Mouse (Mus musculus): ENCODE measurements around the gene Actr6. TPM values are rescaled to one million over a fixed set of nuclear protein-coding genes. Genes with fewer than 3 reads are reported as not detected.

The Actr6 gene
- polyA plus RNA-seq (2012; rRNA removed) = 7.4 and 9.0 TPM in 2 replicates

DNA sequence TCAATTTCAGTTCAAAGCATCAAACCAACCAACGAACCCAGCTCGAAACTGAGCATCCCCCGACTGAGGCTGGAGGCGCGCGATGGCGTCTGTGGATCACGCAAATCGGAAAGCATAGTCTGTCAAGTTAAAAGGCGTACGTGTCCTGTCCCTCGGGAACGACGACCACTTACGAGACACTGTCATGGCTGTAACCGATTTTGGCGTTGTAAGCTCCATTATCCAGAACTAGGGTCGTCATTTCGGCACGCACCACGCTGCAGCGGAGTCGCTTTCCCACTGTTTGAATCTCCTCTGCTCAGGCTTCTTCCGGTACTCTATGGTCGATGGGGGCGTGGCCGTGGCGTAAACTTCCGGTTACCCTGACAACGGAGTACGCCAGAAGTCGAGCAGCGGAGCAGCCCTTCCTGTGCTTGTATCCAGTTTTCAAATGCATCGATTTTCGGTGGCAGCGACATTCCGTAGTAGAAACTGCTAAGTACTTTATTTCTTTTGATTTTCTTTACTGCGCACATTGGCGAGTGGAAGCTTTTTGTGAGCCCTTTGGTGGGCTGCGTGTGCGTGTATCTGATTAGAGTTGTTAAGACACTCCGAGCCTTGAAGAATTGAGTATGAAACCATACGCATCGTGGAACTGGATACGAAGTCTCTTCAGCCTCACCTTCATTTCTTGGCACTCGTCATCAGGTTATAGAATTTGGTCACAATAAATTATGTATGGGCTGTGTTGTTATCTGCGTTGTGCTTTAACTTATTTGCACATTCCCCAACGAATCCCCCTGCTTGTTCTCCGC, at the start of gene Actr6:
Gene Actr6, minus strand, starts transcription at position 295 of the 794 bp plus-strand sequence.
- H3K36me3 ChIP-seq (ENCODE audit: control insufficient read depth, insufficient read depth, low read length) = no peaks in the 10 kb centered on the region; the same call in 1 of the 2 replicates
- H3K4me3 ChIP-seq (ENCODE audit: control insufficient read depth, low read depth, low read length) = peak within 1 kb of the TSS; percentile 94
- peak; percentile 98 for TF ChIP-seq POLR2A (IDR thresholded peaks at IDR 0.05; ENCODE audit: control insufficient read depth, low read depth, low read length)
- no peak for TF ChIP-seq CTCF (IDR thresholded peaks at IDR 0.05; ENCODE audit: control insufficient read depth, insufficient read depth, insufficient replicate concordance, low read depth, low read length)
- H3K4me1 ChIP-seq (ENCODE audit: control insufficient read depth, insufficient read depth, low read length) = peaks cover 3% of the 10 kb centered on the region; the same call in 1 of the 2 replicates
- H3K27me3 ChIP-seq (ENCODE audit: control insufficient read depth, insufficient read depth, low read length) = no peaks in the 10 kb centered on the region
- H3K27ac ChIP-seq (ENCODE audit: control insufficient read depth, insufficient read depth, low read depth, low read length) = peak within 1 kb of the TSS; percentile 82

DNA sequence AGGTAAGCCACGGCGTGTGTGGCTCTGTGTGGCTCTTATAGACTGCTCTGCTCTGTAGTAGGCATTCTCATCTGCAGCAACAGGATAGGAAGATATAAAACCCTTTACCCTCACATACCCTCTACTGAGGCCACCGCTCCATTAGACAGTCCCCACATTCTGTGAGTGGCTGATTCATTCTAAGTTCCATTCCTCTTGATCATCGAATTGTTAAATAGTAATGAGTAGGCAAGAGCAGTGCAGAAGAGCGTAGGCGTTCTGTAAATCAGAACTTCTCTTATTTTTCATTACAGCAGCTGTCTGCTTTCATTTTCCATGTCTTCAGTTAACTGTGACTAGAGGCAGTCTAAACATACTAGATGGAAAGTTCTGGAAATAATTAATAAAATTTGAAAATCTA, 43.9 kb upstream of the Actr6 start:
- TF ChIP-seq POLR2A (IDR thresholded peaks at IDR 0.05; ENCODE audit: control insufficient read depth, low read depth, low read length) (no peak), CTCF (IDR thresholded peaks at IDR 0.05; ENCODE audit: control insufficient read depth, insufficient read depth, insufficient replicate concordance, low read depth, low read length) (no peak)
- Histone ChIP-seq H3K4me1 (ENCODE audit: control insufficient read depth, insufficient read depth, low read length) (no peaks in the 10 kb centered on the region), H3K4me3 (ENCODE audit: control insufficient read depth, low read depth, low read length) (no peak overlapping the region), H3K27me3 (ENCODE audit: control insufficient read depth, insufficient read depth, low read length) (no peaks in the 10 kb centered on the region), H3K36me3 (ENCODE audit: control insufficient read depth, insufficient read depth, low read length) (no peaks in the 10 kb centered on the region; the same call in 1 of the 2 replicates), H3K27ac (ENCODE audit: control insufficient read depth, insufficient read depth, low read depth, low read length) (no peak overlapping the region)

DNA sequence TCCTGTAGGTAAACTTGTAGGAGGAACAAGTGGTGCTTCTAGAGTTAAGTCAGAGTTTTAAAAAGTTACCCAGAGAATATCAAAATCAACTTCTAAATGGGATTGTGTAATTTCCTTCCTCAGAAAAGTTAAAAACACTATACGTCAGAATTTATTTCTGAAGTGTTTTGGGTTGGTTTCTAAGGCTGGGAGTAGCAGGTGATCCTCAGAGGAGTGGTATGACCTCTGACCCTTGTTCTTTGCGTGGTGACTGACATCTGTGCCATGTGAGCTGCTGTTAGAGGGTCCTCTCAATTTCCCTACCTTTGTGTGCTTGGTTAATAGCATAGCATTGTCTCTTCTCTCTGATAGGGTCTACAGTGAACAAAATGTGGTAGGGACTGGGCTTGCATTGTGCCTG, 39.8 kb upstream of the Actr6 start:
- Histone ChIP-seq H3K4me1 (ENCODE audit: control insufficient read depth, insufficient read depth, low read length) (no peaks in the 10 kb centered on the region; the same call in 1 of the 2 replicates), H3K27ac (ENCODE audit: control insufficient read depth, insufficient read depth, low read depth, low read length) (no peak overlapping the region)

DNA sequence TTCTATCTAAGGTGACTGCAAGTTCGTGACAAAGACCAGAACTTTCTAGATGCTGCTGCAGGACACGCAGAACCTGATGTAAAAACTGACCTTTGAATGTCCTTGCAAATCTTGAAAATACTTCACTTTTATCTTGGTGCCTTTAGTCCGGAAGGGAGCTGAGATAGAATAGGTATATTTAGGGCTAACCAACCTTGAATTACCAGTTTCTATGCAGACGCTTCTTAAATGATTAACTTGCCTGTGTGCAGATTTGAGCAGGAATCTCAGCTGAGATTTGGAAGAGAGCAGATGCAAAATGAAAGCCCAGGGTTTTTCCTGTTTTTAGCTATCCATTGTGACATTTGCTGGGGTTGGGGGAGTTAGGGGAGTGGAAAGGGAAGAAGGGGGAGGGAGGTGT, 37.0 kb upstream of the Actr6 start:
- Histone ChIP-seq H3K36me3 (ENCODE audit: control insufficient read depth, insufficient read depth, low read length) (no peaks in the 10 kb centered on the region), H3K27ac (ENCODE audit: control insufficient read depth, insufficient read depth, low read depth, low read length) (no peak overlapping the region), H3K27me3 (ENCODE audit: control insufficient read depth, insufficient read depth, low read length) (no peaks in the 10 kb centered on the region), H3K4me1 (ENCODE audit: control insufficient read depth, insufficient read depth, low read length) (no peaks in the 10 kb centered on the region; the same call in 1 of the 2 replicates), H3K4me3 (ENCODE audit: control insufficient read depth, low read depth, low read length) (no peak overlapping the region)
- no peak for TF ChIP-seq CTCF (IDR thresholded peaks at IDR 0.05; ENCODE audit: control insufficient read depth, insufficient read depth, insufficient replicate concordance, low read depth, low read length)
- no peak for TF ChIP-seq POLR2A (IDR thresholded peaks at IDR 0.05; ENCODE audit: control insufficient read depth, low read depth, low read length)

More for the DNA sequence above, 39.8 kb upstream of the Actr6 start:
- H3K4me3 ChIP-seq (ENCODE audit: control insufficient read depth, low read depth, low read length) = no peak overlapping the region
- H3K36me3 ChIP-seq (ENCODE audit: control insufficient read depth, insufficient read depth, low read length) = no peaks in the 10 kb centered on the region
- H3K27me3 ChIP-seq (ENCODE audit: control insufficient read depth, insufficient read depth, low read length) = no peaks in the 10 kb centered on the region
- no peak for TF ChIP-seq CTCF (IDR thresholded peaks at IDR 0.05; ENCODE audit: control insufficient read depth, insufficient read depth, insufficient replicate concordance, low read depth, low read length)
- no peak for TF ChIP-seq POLR2A (IDR thresholded peaks at IDR 0.05; ENCODE audit: control insufficient read depth, low read depth, low read length)

DNA sequence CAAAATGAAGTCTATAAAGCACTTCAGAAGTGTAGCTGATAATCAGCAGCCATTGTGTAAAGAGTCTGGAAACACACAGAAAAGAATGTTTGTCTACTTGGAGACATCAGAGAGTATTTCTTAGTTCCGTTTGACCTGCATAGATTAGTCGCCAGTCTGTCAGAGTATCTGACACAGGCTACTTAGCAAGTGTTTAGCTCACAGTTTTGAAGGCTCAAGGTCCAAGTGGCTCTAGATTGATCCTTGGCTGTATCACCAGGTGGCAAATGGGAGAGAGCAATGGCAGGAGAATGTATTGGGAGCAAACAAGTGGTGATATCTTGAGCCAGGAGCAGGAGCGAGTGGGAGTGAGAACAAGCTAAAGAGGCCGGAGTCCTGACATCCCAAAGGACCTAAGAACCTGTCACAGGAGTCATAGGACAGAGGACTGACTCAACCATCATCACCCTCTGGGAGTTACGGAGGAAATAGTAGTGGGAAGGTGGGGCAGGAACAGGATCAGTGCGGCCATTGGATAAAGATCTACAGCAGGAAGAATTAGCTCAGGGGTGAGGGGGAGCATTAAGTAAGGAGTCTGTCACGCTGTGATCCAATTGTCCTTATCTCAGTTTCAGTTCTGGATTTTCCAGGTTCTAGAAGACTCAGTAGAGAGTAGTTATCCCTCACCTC, 36.4 kb upstream of the Actr6 start:
- TF ChIP-seq POLR2A (IDR thresholded peaks at IDR 0.05; ENCODE audit: control insufficient read depth, low read depth, low read length) (no peak), CTCF (IDR thresholded peaks at IDR 0.05; ENCODE audit: control insufficient read depth, insufficient read depth, insufficient replicate concordance, low read depth, low read length) (no peak)
- H3K27me3 ChIP-seq (ENCODE audit: control insufficient read depth, insufficient read depth, low read length) = no peaks in the 10 kb centered on the region
- H3K4me1 ChIP-seq (ENCODE audit: control insufficient read depth, insufficient read depth, low read length) = no peaks in the 10 kb centered on the region; the same call in 1 of the 2 replicates
- no peak overlapping the region for H3K27ac ChIP-seq (ENCODE audit: control insufficient read depth, insufficient read depth, low read depth, low read length)
- H3K36me3 ChIP-seq (ENCODE audit: control insufficient read depth, insufficient read depth, low read length) = no peaks in the 10 kb centered on the region
- H3K4me3 ChIP-seq (ENCODE audit: control insufficient read depth, low read depth, low read length) = no peak overlapping the region

DNA sequence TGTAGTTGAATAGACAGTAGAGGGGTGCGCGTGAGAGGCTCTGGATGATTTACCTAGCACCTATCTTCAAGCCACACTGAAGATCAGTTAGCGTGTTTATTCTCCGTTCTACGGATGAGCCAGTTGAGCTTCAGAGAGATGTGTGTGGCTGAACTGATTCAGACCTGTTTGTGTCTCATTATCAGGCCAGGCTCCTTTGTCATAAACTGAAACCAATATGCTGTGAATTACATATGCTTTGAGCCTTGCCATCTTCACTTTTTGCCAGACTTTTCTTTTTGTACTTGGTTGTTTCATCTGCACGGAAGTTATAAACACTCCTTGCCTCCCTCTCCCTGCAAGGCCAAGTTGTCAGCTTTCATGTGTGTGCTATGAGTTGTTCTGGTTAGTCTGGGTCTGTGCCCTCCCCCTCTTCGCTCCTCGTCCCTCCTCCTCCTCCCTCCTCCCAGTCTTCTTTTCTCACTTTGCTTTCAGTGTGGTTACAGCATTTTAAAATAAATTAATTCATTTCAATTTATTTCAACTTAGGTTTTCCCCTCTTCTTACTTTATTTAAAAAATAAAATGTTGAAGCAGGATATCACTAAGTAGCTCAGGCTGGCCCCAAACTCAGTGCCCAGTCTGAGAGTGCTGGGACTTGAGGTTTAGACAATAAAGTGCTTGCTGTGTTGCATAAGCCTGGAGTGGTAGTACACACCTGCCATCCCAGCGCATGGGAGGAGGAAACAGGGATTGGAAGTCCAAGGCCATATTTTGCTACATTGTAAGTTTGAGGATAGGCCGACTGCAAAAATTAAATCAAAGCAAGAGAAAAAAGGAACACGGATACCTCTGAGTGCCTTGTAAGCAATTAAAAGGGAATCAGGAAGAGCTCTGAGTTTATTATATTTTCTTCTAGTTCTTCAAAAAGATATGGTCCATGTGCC, 34.0 kb upstream of the Actr6 start:
- TF ChIP-seq CTCF (IDR thresholded peaks at IDR 0.05; ENCODE audit: control insufficient read depth, insufficient read depth, insufficient replicate concordance, low read depth, low read length) (no peak), POLR2A (IDR thresholded peaks at IDR 0.05; ENCODE audit: control insufficient read depth, low read depth, low read length) (no peak)
- H3K27me3 ChIP-seq (ENCODE audit: control insufficient read depth, insufficient read depth, low read length) = no peaks in the 10 kb centered on the region
- no peaks in the 10 kb centered on the region for H3K36me3 ChIP-seq (ENCODE audit: control insufficient read depth, insufficient read depth, low read length)
- H3K4me3 ChIP-seq (ENCODE audit: control insufficient read depth, low read depth, low read length) = no peak overlapping the region
- H3K27ac ChIP-seq (ENCODE audit: control insufficient read depth, insufficient read depth, low read depth, low read length) = 0 out of 2 replicates have a peak overlapping the region, but pooled peaks have one; percentile 13
- H3K4me1 ChIP-seq (ENCODE audit: control insufficient read depth, insufficient read depth, low read length) = no peaks in the 10 kb centered on the region; the same call in 1 of the 2 replicates
